Mouse (Mus musculus): Measurements from ENCODE around the gene Slco2a1.

Gene Slco2a1

GRCm38 (mm10) chr9:102988462-102988861 is at the start of gene Slco2a1:
Gene Slco2a1, plus strand, starts transcription at chr9:102988712.
- DNase-seq, result no peak

GRCm38 (mm10) chr9:102942221-102942620 is 46.3 kb upstream of the Slco2a1 start:
- DNase-seq, result peak; percentile 36

- DNase-seq, result no peak
Observed at GRCm38 (mm10) chr9:102944891-102945290, 43.6 kb upstream of the Slco2a1 start.

- DNase-seq, result no peak
Observed at GRCm38 (mm10) chr9:102946469-102947015, 42.0 kb upstream of the Slco2a1 start.

- DNase-seq, result no peak
Observed at GRCm38 (mm10) chr9:102948706-102949105, 39.8 kb upstream of the Slco2a1 start.

- DNase-seq, result peak; percentile 21
Observed at GRCm38 (mm10) chr9:102951091-102951994, 37.2 kb upstream of the Slco2a1 start.

- no peak for DNase-seq
Observed at GRCm38 (mm10) chr9:102955866-102956265, 32.6 kb upstream of the Slco2a1 start.

GRCm38 (mm10) chr9:102958703-102959102 is 29.8 kb upstream of the Slco2a1 start:
- no peak for DNase-seq

GRCm38 (mm10) chr9:102961356-102962092 is 27.0 kb upstream of the Slco2a1 start:
- DNase-seq, result no peak

GRCm38 (mm10) chr9:102962093-102962788 is 26.3 kb upstream of the Slco2a1 start:
- DNase-seq, result no peak

GRCm38 (mm10) chr9:102963321-102963720 is 25.2 kb upstream of the Slco2a1 start:
- no peak for DNase-seq

- no peak for DNase-seq
Observed at GRCm38 (mm10) chr9:102964644-102965043, 23.9 kb upstream of the Slco2a1 start.

GRCm38 (mm10) chr9:102972393-102973050 is 16.0 kb upstream of the Slco2a1 start:
- DNase-seq, result no peak

GRCm38 (mm10) chr9:102975887-102976286 is 12.6 kb upstream of the Slco2a1 start:
- no peak for DNase-seq

GRCm38 (mm10) chr9:102977090-102977489 is 11.4 kb upstream of the Slco2a1 start:
- DNase-seq, result no peak

- peak; percentile 68 for DNase-seq
Observed at GRCm38 (mm10) chr9:102977791-102978492, 10.6 kb upstream of the Slco2a1 start.

GRCm38 (mm10) chr9:102979011-102979700 is 9.4 kb upstream of the Slco2a1 start:
- DNase-seq, result no peak

GRCm38 (mm10) chr9:102979956-102980355 is 8.6 kb upstream of the Slco2a1 start:
- no peak for DNase-seq

GRCm38 (mm10) chr9:102980420-102980819 is 8.1 kb upstream of the Slco2a1 start:
- no peak for DNase-seq

GRCm38 (mm10) chr9:102981791-102982190 is 6.7 kb upstream of the Slco2a1 start:
- peak; percentile 36 for DNase-seq

- no peak for DNase-seq
Observed at GRCm38 (mm10) chr9:102982376-102982775, 6.1 kb upstream of the Slco2a1 start.

All from lung, postnatal 10 days (tissue).